Mouse (Mus musculus): ENCODE measurements around the gene Pi4ka.

Gene Pi4ka

DNA sequence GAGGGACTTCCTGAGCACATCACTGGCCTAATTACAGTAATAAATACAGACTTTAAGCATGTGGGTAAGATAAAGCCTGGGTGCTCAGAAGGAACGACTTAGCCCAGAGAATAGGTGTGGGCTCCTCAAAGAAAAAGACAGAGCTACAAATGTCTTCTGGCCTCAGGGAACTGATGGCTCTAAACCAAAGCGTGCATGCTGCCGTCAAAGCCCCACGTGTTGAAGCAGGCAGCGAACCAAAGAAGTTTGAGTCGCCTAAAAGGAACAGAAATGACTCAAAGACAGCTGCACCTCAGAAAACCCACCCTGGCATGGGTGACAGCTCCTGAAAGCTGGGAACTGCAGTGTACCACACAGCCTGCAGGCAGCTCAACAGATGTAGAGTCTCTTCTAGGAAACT is 134.3 kb downstream of the Pi4ka start:
- DNase-seq (ENCODE audit: low spot score) = no peak

DNA sequence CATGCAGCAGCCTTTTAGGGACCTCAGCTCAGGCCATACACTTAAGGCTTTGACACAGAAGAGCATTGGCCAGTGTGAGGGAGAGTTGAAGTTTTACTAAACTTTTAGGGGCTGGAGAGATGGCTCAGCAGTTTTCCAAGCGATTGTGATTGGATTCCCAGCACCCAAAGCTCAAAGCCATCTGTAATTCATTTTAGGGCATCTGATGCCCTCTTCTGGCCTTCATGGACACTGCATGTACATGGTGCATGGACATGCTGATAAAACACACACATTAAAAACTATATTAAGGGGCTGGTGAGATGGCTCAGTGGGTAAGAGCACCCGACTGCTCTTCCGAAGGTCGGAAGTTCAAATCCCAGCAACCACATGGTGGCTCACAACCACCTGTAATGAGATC is 135.0 kb downstream of the Pi4ka start:
- no peak for DNase-seq (ENCODE audit: low spot score)

DNA sequence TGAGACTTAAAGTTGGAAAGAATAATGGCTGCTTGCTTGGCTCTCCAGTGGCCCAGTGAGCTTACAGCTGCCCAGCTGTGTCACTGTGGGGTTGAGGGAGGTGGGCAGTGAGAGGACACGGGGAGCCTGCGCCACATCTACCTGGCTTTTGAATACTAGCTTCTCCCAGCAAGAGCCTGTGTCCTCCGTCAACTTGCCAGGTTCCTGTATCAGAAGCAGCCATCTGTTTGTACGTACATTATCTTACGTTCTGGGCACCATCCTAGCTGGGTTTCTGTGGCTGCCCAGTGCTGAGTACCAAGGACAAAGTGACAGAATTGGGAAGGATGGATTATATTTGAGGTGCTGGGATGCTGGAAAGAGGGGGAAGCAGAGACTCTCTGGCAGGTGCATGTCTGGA is 136.2 kb downstream of the Pi4ka start:
- DNase-seq (ENCODE audit: low spot score) = no peak

DNA sequence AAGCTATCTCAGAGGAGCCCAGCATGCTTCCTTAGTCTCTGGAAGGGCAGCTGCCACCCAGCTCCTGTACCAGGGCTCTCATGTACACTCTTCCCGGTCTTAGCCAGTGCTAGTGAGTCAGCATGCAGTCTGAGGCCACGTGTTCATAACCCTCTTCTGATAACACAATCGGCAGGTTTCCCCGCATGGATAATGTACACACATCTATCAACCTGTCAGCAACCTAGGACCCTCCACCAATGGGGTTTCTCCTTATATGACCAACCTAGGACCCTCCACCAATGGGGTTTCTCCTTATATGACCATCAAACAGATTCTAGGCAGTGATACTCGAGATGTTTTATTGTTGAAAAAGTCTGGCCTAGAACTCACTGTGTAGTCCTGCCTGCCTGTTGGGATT is 138.2 kb downstream of the Pi4ka start:
- no peak for DNase-seq (ENCODE audit: low spot score)

DNA sequence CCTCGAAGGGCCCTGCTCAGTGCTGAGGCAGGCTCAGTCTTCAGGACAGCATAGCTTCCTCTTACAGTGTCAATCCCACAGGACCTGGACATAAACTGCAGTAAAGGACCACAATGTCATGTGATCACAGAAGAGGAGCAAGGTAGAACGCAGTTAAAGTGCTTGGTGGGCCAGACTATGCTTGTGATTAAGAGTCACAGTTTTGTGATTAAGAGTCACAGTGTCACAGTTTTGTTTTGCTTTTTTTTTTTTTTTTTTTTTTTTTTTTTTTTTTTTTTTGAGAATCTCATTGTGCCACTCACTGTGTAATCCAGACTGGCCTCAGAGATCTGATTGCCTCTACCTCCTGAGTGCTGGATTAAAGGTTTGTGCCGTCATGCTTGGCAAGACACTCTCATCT is 140.0 kb downstream of the Pi4ka start:
- DNase-seq (ENCODE audit: low spot score) = no peak

DNA sequence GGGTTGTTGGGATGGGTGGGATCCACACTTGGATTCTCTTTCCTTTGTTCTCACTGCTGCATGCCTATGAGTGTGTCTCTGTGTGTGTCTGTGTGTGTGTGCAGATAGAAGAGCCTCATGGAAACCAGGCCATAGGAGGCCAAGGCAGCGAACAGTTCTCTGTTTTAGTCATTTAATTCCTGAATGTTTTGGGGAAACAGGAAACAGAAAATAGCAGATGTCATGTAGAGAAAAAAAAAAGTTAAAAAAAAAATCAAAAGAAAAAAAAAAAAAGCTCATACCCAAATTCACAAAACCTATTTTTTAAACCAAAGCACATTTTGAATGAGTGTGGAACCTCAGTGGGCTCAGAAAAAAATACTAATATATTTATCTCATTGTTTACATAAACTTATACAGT is 144.8 kb downstream of the Pi4ka start:
- no peak for DNase-seq (ENCODE audit: low spot score)

DNA sequence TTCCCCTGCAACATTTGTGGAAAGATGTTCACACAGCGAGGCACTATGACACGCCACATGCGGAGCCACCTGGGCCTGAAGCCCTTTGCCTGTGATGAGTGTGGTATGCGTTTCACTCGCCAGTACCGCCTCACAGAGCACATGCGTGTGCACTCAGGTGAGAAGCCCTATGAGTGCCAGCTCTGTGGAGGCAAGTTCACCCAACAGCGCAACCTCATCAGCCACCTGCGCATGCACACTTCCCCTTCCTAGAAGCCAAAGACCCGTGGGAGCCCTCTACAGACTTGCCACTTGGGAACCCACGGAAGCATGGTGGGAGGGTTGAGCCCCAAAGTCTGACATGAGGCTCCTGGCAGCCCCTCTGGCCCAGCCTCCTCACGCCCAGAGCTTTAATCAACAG is 147.2 kb downstream of the Pi4ka start:
- DNase-seq (ENCODE audit: low spot score) = no peak

DNA sequence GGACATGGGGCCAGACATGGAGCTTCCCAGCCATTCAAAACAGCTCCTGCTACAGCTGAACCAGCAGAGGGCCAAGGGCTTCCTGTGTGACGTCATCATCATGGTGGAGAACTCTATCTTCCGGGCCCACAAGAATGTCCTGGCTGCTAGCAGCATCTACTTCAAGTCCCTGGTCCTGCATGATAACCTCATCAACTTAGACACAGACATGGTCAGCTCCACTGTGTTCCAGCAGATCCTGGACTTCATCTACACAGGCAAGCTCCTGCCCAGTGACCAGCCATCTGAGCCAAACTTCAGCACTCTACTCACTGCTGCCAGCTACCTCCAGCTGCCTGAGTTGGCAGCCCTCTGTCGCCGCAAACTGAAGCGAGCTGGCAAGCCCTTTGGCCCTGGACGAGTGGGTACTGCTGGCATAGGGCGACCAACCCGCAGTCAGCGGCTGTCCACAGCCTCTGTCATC is 148.7 kb downstream of the Pi4ka start:
- DNase-seq (ENCODE audit: low spot score) = no peak

DNA sequence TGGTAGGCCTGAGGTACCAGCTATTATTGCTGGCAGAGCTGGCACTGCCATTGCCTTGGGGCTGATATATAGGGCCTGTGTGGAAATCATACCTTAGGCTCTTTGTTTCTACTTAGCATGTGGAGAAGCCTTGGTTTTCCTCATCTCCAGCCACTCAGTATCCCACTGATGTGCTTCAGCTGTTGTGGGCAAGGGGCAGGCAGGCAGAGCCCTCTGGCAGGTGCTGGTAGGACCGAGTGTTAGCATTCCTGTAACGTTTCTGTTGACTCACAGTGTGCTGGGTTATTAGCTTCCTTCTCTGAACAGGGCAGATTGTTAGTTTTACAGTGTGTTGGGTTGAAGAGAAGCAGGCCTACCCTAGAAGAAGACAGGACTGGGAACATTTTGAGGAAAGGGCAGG is 150.8 kb downstream of the Pi4ka start:
- DNase-seq (ENCODE audit: low spot score) = no peak

DNA sequence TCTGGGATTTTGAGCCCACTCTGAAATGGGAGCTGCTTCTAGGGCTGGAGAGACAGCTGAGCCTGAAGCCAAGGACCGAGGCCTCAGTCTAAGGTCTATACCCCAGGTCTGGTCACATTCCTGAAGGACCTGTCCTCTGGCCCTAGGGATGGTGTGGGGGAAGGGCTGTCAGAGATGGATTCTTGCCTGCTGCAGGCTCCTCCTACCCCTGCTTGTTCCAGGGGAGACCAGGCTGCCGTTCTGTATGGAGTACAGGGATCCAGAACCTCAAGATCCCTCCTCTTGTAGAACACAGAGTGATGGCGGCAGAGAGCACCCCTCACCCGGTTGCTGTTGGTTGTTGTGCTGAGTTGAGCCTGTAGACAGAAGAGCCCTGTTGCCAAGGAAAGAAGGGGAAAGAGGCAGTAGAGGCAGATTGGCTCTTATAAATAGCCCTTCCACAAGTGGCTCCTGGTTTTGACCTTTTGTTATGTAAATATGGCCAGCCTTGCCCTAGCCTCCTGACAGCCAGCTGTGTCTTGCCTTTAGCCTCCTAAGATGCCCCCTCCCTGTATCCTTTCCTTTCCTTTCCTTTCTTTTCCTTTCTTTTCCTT is 152.0 kb downstream of the Pi4ka start:
- DNase-seq (ENCODE audit: low spot score) = no peak

DNA sequence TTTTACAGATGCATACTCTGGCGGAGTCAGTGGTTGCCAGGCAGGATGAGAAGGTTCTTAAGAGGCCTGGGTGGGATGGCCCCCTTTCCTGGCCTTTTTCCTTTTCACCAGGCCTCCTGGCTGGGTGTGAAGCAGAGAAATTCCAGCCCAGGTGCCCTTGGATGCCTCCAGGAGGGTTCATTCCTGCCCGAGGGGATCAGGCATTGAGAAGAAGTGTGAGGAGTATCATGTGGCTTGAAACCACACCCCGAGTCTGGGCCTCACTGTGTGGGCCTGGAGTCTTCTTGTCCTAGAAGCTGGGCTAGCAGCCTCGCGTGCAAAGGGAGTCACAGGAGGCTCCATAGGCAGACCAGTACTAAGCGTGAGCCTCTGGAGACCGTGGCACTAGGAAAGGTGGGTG is 153.3 kb downstream of the Pi4ka start:
- DNase-seq (ENCODE audit: low spot score) = no peak

DNA sequence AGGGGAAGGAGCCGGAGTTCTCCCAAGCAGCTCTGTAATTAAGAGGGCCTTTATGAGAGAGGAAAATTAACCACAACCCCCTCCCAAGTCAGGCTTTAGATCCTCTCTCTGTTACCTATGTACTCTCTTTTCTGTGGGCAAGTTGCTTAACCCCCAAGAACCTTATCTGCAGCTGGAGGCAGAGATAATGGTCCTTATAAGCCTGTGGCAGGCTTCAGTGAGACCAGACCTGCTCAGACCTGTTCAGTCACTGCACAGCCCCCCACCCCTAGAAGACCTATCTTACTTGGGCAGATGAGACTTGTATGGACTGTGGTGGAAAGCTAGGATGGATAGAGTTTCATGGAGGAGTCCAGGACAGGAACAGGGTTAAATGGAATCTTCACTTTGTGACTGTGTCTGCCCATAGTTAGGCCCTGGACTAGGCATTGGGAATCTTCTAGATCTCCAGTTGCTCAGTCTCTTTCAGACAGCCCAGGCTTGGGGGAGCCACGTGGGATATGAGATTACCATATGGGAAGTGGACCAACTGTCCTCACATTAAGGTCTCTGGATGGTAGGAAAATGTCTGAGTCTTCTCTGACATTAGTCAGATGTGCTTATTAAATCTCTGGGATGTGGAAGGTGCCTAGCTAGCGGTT is 153.9 kb downstream of the Pi4ka start:
- DNase-seq (ENCODE audit: low spot score) = no peak

DNA sequence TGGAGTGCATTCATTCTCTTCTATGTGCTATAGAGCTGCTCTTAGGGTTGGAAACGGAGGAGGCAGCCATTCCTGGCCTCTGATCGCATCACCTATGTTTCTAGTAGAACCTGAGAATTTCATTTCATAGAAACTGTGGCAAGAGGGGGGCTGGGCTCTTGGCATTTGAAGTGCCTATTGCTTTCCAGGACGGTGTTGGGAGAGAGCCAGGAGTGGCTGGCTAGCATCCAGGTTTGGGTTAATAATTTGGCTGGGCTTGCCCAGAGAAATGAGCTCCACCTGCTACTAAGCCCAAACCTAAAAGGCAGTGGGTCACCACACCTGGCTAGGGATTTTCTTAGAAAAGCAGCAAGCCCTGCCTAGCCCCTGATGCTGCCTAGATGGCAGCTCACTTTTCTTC is 154.6 kb downstream of the Pi4ka start:
- no peak for DNase-seq (ENCODE audit: low spot score)

DNA sequence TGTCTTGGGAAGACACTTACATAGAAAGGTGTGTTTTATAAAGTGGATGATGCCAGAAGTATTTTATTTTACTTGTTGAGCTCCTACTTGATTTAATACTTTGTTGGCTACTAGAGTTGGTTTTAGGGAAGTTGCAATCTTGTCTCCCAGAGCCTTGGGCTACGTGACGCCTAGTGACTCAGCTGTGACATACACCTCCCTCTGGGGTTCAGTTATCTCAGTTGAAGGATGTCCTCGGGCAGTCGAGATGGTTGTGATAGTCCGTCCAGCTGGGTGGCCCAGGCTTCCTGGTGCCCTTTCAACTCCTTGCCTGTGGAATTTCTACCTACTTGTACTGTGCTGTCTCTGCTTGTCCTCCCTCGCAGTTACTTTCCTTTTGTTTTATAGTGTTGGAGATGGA is 157.0 kb downstream of the Pi4ka start:
- no peak for DNase-seq (ENCODE audit: low spot score)

DNA sequence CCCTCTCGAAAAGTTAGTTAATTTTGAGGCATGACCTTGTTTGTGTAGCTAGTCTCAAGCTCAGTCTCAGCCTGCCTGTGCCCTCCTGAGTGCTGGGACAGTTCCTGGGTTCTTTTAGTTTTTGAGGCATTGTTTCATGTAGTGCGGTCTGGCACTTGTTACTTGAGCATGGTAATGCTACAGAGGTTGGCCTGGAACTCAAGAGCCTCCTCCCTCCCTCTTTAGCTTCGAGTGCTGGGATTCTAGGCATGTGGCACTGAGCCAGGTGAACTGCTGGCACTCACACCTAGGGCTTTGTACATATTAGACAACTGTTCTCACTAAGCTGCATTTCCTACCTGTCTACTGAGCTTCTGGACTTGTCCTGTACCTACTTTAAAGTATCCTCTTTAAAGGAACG is 158.4 kb downstream of the Pi4ka start:
- no peak for DNase-seq (ENCODE audit: low spot score)

DNA sequence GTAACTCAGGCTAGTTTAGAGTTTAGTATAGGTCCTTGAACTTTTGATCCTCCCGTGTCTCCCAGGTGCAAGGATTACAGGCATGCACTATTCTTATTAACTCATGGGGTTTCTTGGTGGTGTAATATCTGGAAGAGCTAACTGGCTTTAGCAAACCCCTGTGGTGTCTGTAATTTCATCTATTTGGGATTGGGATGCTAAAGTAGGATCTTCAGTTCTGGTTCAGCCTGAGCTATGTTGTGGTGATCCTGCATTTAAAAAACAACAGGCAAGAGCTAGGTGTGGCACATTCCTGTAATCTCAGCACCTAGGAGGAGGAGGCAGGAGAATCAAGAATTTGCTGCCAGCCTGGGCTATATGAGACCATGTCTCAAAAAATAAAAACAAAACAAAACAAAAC is 161.1 kb downstream of the Pi4ka start:
- DNase-seq (ENCODE audit: low spot score) = no peak

DNA sequence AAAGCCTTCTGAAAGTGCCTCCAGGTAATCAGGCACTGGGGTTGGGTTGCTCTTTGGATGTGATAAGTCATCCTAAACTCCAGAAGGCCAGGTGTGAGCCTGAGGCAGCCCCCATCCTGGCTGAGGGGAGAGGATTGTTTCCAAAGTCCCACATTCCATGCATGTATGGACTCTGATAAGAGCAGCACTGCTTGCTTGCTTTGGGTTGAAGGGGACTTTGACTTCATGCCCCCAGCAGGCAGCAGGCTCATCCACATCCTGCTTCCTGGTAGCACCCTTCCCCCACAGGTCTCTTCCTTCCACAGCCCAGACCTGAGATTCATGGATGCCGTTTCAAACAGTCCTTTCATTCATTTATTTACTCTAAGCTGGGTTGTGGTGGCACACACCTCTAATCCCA is 162.4 kb downstream of the Pi4ka start:
- DNase-seq (ENCODE audit: low spot score) = no peak

DNA sequence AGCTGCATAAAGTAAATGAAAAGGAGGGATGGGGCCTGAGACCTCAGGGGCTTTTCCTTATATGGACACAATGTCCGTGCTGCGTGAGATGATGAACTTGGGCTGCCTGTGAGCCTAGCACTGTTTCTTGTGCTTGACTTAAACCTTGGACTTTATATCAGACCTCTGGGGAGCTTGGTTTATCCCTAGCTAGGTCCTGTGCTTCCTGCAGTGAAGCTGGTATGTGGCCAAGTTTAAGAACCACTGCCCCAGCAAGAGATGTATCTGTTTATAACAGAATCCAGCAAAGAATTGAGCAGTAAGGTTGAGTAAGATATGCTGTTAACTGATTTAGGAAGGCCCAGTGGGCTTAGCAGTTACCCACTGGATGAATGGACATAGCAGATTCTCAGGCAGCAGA is 166.7 kb downstream of the Pi4ka start:
- DNase-seq (ENCODE audit: low spot score) = no peak

DNA sequence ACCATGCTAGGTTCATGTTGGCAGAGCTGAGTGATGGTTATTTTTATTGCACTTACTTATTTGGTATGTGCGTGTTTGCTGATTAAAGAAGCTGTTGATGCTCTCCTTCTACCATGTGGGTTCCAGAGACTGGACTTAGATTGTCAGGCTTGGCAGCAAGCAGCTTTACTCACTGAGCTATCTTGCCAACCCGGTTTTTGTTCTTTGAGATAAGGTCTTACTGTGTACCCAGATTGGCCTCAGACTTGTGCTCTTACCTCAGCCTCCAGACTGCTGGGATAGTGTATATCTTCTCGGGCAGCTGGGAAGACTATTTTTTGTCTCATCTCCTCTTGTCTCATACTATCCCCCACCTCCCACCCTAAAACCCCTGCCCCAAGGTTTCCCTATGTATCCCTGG is 168.5 kb downstream of the Pi4ka start:
- DNase-seq (ENCODE audit: low spot score) = no peak

DNA sequence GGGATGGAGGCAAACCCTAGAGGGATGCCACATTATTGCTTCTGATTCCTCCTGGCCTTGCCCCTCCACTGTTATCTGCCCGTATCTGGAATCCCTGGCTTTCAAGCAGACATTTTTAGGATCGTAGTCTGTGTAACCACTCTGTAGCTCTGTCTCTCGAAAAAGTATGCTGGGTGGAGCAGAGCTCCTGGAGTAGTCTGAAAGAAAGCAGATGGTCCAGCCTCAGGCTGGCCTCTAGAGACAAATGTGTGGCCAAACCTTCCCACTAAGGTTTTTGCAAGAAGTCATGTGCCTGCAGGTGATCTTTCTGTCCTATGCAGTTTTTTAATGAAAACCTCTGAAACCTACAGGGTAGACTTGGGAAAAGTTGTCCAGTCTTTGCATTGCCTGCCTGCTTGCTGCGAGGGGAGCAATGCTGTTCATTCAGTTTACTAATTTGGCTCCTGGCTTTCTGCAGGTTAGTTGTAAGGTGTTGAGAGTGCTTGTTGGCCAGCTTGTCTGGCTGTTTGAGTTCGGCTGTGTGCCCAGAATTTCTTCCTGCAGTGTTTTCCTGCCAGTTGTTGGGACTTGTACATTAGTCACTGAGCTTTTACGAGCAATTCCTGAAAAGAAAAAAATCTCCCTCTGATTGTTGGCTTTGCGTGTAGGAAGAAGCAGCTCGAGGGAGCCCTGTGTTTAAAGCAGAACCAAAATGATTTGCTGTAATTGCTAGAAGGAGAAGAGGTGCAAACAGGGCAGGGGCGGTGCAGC is 171.0 kb downstream of the Pi4ka start:
- DNase-seq (ENCODE audit: low spot score) = no peak

DNA sequence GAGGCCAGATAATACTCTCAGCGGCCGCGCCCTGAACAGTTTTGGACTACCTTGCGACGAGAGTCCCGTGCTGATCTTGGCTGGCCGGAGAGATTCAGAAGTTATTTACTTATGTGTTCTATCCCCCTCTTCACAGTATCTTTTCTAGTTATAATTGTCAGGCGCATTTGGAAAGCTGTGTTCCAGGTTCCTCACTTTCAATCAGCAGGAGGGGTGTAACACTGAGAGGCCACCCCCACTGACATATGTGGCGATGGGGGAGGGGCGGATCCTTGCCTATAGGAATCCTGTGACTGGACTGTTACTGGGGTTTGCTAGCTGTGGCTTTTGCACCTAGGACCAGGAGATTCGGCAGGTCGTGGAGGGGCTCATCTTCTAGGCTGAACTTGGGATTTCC is 171.6 kb downstream of the Pi4ka start:
- DNase-seq (ENCODE audit: low spot score) = no peak

DNA sequence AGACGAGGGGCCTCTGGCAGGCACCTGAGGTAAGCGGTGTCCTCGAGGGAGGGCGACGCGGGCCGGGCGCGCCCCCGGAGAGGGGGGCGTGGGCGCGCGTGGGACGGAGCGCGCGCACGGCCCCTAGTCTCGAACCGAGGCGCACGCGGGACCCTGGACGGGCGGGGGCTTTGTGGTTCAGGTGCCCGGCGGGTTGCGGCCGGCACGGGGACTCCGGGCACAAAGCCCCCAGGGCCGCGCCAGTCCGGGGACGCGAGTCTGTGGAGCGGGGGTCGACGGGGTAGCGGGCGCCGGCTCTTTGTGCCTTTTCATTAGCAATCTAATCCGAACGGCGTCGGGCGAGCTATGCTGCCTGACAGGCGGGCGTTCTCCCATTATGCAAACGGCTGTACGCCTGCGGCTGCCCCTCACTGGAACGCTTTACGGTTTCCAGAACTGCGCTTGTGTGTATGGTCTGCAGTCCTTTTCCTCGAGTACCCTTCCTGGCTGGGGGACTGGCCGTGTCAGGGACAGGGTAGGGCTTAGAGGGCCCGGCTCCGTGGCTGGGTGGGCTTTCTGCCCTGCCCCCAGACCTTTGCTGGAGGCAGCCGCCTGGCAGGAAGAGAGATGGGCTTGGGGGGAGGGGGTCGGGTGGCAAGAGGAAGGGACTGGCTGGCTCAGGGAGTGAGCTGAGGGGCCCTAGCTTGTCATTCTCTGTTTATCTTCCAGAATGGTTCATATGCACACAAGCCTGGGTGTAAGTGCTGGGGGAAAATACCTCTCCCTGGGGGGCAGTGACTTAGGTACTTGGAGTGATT is 172.2 kb downstream of the Pi4ka start:
- no peak for DNase-seq (ENCODE audit: low spot score)
